Mouse (Mus musculus) hindbrain, embryonic 14.5 days (tissue): ENCODE data around the gene Map1a. TPM values are rescaled to one million over a fixed set of nuclear protein-coding genes. Genes with fewer than 3 reads are reported as not detected.
A peak's percentile ranks its signal among the peaks of the same experiment; 100 is the strongest.

Experiments
- ATAC-seq: fragments of 200-750 bp; cut with Nextera tagmentation; 2 replicates; pipeline ENCODE4 v1.8.0; 2017; ENCODE audit warnings: moderate number of reproducible peaks, mild to moderate bottlenecking, moderate TSS enrichment, moderate library complexity; ENCODE audit not compliant: low FRiP score
- DNase-seq: peaks from one replicate; pipeline ENCODE4 v3.0.0-alpha.2; 2015; ENCODE audit warnings: low spot score
- H3K27ac ChIP-seq: fragments of 300-500 bp; sonication (generic); 2 replicates; pipeline ENCODE4 v1.5.1; 2014; ENCODE audit warnings: mild to moderate bottlenecking, moderate library complexity
- H3K27me3 ChIP-seq: fragments of 300-500 bp; sonication (generic); 2 replicates; pipeline ENCODE4 v1.6.1; 2014; ENCODE audit warnings: mild to moderate bottlenecking, low read length, mixed read lengths; ENCODE audit not compliant: control insufficient read depth, insufficient read depth
- H3K36me3 ChIP-seq: fragments of 300-500 bp; sonication (generic); replicated peaks from 2 replicates; pipeline ENCODE4 v1.6.1; 2014; ENCODE audit not compliant: control insufficient read depth, insufficient read depth
- H3K4me1 ChIP-seq: fragments of 300-500 bp; sonication (generic); replicated peaks from 2 replicates; pipeline ENCODE4 v1.6.1; 2014; ENCODE audit warnings: antibody characterized with exemption, low read length, mixed read lengths; ENCODE audit not compliant: control insufficient read depth, insufficient read depth
- H3K4me2 ChIP-seq: fragments of 300-500 bp; sonication (generic); replicated peaks from 2 replicates; pipeline ENCODE4 v1.6.1; 2014; ENCODE audit warnings: mild to moderate bottlenecking, moderate library complexity
- H3K4me3 ChIP-seq: fragments of 300-500 bp; sonication (generic); replicated peaks from 2 replicates; pipeline ENCODE4 v1.5.1; 2014; ENCODE audit warnings: mild to moderate bottlenecking, low read length
- H3K9ac ChIP-seq: fragments of 300-500 bp; sonication (generic); 2 replicates; pipeline ENCODE4 v1.6.1; 2014
- H3K9me3 ChIP-seq: fragments of 300-500 bp; sonication (generic); 2 replicates; pipeline ENCODE4 v1.6.1; 2016; ENCODE audit warnings: low read length; ENCODE audit not compliant: control insufficient read depth
- whole genome bisulfite sequencing: fragments of 180-500 bp; shearing (Covaris S2); extraction: QIAGEN DNeasy Blood & Tissue Kit; methylation state at CpG from one replicate; pipeline ENCODE4 v1.1.7; 2014; 5-methylcytosine and 5-hydroxymethylcytosine counted together
- polyA plus RNA-seq: library from polyadenylated mRNA; unstranded; fragments of >200 nt; fragmentation: Nextera tagmentation; extraction: Ambion mirVana; gene quantifications from 2 replicates; pipeline ENCODE4 v1.2.1, GENCODE M21; 2014

The Map1a gene
- polyA plus RNA-seq, 1 experiment from 2014 or later = 50.1 TPM

- Histone ChIP-seq H3K4me3 (peak overlapping the region; percentile 60), H3K4me1 (peaks cover 42% of the 10 kb centered on the region), H3K4me2 (peak overlapping the region; percentile 75), H3K9me3 (no peaks in the 10 kb centered on the region), H3K9ac (peak overlapping the region; percentile 62), H3K36me3 (no peaks in the 10 kb centered on the region), H3K27ac (peak overlapping the region; percentile 91; the same call in 1 of the 2 replicates), H3K27me3 (no peaks in the 10 kb centered on the region)
- DNase-seq (no peak), ATAC-seq (peak; percentile 66)
- WGBS = 3% methylated on average over 36 of the region's 36 CpGs
These were observed 535 bp downstream of the Map1a start for GRCm38 (mm10) chr2:121289730-121290540.

DNA sequence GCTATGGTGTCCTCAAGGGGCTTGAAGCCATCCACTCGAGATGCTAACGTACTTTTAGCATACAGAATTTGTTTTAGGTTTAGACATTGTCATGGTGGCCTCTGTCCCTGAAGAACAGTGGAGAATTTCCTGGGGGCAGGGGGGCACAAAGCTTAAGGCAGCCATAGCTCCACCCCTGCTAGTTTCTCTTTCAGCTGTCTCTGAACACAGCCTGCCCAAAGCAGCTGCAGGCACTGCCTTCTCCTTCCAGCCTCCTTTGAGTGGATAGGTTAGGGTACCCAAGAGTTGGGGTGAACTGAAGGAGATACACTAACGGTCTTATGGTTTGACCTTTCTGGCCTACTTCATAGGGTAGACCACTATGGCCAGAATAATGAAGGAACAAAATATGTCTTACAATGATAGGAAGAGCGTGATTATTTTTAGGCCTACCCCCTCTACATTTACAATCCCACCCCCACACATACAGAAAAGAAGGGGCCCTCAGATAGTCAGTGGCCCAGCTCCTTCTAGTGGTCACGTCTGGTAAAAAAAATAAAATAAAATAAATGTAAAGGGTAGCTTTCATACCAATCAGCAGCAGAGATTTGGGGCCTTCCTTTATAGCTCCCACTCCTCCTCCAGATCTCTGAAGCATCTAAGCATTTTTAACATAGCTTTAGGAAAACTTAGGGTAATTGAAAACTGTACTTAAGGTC, 3.1 kb downstream of the Map1a start:
- no peak overlapping the region for H3K4me2 ChIP-seq
- no peak overlapping the region for H3K4me3 ChIP-seq
- H3K36me3 ChIP-seq = no peaks in the 10 kb centered on the region
- no peaks in the 10 kb centered on the region for H3K9me3 ChIP-seq
- peaks cover 53% of the 10 kb centered on the region for H3K4me1 ChIP-seq
- 70% methylated on average over 5 of the region's 5 CpGs for WGBS
- DNase-seq = no peak
- no peak overlapping the region for H3K9ac ChIP-seq
- no peak overlapping the region for H3K27ac ChIP-seq
- no peak for ATAC-seq
- H3K27me3 ChIP-seq = no peaks in the 10 kb centered on the region

DNA sequence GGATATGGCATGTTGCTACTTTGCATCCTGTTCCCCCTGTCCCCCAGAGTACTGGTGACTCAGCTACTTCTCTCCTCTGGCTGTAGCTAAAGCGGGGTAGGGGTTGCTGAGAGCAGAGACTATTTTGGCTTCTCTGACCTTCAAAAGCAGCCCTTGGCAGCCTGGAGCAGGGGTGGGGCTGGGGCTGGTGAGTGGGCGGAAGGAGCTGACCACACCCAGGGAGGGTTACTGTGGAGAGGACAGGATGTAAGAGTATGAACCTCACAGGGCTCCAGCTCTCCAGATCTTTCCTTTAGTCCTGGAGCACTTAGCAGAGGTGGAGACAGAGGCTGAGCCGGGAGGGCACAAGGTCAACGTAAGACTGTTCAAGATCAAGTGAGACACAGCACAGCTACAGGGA, 4.8 kb downstream of the Map1a start:
- Histone ChIP-seq H3K27ac (peak overlapping the region; percentile 81), H3K36me3 (peaks cover 2% of the 10 kb centered on the region), H3K4me1 (peaks cover 47% of the 10 kb centered on the region), H3K9me3 (no peaks in the 10 kb centered on the region), H3K4me3 (peak overlapping the region; percentile 50; the same call in 1 of the 2 replicates), H3K9ac (peak overlapping the region; percentile 64), H3K4me2 (peak overlapping the region; percentile 68), H3K27me3 (no peaks in the 10 kb centered on the region)
- ATAC-seq = no peak
- no peak for DNase-seq
- 30% methylated on average over 4 of the region's 4 CpGs for WGBS

DNA sequence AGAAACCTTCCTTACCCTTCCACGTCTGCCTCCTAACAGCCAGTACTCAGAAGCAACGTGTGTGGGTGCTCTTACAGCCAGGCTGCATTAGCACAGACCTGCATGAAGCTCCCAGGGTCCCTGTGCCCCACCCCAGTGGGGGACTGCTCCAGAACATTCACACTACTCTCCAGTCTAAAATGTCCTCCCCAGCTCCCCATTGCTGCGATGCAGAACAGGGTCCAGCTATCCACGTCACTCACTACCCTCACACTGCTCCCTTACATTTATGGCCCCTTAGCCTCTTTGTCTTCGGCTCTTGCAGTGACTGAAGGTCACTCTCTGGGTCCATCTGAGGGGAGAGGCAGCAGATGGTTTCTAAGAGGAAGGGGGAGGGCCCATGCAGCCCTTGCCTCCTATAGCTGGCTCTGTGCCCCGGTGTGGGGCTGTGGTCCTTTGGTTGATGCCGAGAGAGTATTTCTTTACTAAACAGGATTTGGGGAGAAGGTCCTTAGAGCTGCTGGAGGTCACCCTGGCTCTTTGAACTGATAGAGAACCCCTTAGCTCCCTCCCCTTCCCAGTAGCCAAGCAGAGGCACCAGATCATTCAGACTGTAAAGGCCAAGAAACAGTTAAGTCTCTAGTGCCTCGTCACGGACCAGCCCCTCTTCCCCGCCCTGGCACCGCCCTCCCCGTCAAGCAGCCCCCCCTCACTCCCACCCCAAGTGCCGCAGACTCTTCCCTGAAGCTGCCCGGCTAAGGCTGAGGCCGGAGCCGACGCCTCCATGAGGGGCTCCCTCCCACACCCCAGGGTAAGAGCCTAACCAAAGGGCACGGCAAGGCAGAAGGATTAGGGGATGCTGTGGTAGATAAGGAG, 5.6 kb downstream of the Map1a start:
- DNase-seq (peak; percentile 64), ATAC-seq (peak; percentile 86)
- Histone ChIP-seq H3K27ac (peak overlapping the region; percentile 81), H3K4me3 (peak overlapping the region; percentile 50), H3K9me3 (no peaks in the 10 kb centered on the region), H3K27me3 (no peaks in the 10 kb centered on the region), H3K4me1 (peaks cover 45% of the 10 kb centered on the region), H3K4me2 (peak overlapping the region; percentile 68), H3K9ac (peak overlapping the region; percentile 64), H3K36me3 (peaks cover 10% of the 10 kb centered on the region)
- 0% methylated on average over 18 of the region's 18 CpGs for WGBS

- Histone ChIP-seq H3K9ac (peak overlapping the region; percentile 64), H3K4me1 (peaks cover 37% of the 10 kb centered on the region), H3K27me3 (no peaks in the 10 kb centered on the region), H3K4me3 (peak overlapping the region; percentile 50), H3K27ac (peak overlapping the region; percentile 81), H3K36me3 (peaks cover 19% of the 10 kb centered on the region), H3K4me2 (peak overlapping the region; percentile 68), H3K9me3 (no peaks in the 10 kb centered on the region)
- DNase-seq (peak; percentile 64), ATAC-seq (peak; percentile 56)
- WGBS = under 1% methylated on average over 15 of the region's 15 CpGs
These were observed 6.5 kb downstream of the Map1a start for GRCm38 (mm10) chr2:121295608-121296571.

DNA sequence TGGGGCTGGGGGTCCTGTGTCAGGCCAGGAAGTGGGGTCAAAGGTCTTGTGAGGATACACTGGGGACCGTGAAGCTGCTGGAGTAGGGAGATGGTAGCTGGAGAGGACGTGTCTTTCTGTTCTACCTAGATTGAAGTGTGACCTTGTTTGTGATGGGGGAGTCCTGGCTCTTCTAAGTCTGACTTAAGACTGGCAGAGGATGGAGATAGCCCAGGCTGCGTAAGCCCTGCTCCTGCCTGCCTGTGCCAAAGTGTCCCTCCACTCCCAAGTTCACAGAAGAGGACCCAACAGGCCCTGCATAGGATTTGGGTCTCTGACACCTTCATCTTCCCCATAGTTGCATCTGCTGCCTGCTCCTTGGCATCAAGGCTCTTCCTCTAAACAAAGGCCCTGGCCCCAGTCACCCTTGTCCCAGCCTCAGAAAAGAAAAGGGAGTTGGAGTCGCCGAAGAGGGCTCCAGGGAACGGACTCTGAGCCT, 7.4 kb downstream of the Map1a start:
- H3K9me3 ChIP-seq = no peaks in the 10 kb centered on the region
- H3K9ac ChIP-seq = peak overlapping the region; percentile 64
- H3K4me1 ChIP-seq = peaks cover 37% of the 10 kb centered on the region
- H3K4me2 ChIP-seq = peak overlapping the region; percentile 68
- 7% methylated on average over 6 of the region's 6 CpGs for WGBS
- DNase-seq (no peak), ATAC-seq (no peak)
- H3K4me3 ChIP-seq = peak overlapping the region; percentile 50
- H3K36me3 ChIP-seq = peaks cover 28% of the 10 kb centered on the region
- no peaks in the 10 kb centered on the region for H3K27me3 ChIP-seq
- peak overlapping the region; percentile 81 for H3K27ac ChIP-seq

DNA sequence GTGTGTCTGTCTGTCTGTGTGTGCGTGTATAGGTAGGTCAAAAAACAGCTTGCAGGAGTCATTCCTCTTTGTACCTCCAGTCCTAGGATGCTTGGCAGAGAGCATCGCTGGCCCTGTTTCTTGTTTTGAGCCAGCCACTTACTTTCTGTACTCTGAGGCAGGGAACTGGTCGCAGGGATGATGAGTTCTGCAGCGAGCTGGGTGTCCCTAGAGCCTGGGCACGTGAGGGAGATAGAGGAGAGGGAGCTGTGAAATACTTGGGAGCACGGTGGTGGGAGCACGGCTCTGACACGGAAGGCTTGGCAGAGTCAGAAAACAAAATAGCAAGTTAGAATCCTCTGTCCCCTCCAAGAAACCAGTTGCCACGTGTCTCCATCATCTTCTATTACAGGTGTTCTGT, 8.3 kb downstream of the Map1a start:
- no peak for DNase-seq
- H3K9me3 ChIP-seq = no peaks in the 10 kb centered on the region
- H3K4me2 ChIP-seq = peak overlapping the region; percentile 68
- peaks cover 37% of the 10 kb centered on the region for H3K36me3 ChIP-seq
- no peak for ATAC-seq
- peak overlapping the region; percentile 64; the same call in 1 of the 2 replicates for H3K9ac ChIP-seq
- no peaks in the 10 kb centered on the region for H3K27me3 ChIP-seq
- peak overlapping the region; percentile 50; the same call in 1 of the 2 replicates for H3K4me3 ChIP-seq
- 0 out of 2 replicates have a peak overlapping the region, but pooled peaks have one; percentile 81 for H3K27ac ChIP-seq
- peaks cover 37% of the 10 kb centered on the region for H3K4me1 ChIP-seq
- WGBS = 9% methylated on average over 9 of the region's 9 CpGs

GRCm38 (mm10) chr2:121298131-121298530, 8.7 kb downstream of the Map1a start:
- H3K4me2 ChIP-seq = peak overlapping the region; percentile 68
- H3K4me3 ChIP-seq = peak overlapping the region; percentile 50; the same call in 1 of the 2 replicates
- no peaks in the 10 kb centered on the region for H3K9me3 ChIP-seq
- H3K9ac ChIP-seq = peak overlapping the region; percentile 64; the same call in 1 of the 2 replicates
- H3K36me3 ChIP-seq = peaks cover 42% of the 10 kb centered on the region
- peaks cover 37% of the 10 kb centered on the region for H3K4me1 ChIP-seq
- WGBS = 5% methylated on average over 7 of the region's 8 CpGs
- DNase-seq = no peak
- H3K27ac ChIP-seq = no peak overlapping the region
- no peak for ATAC-seq
- no peaks in the 10 kb centered on the region for H3K27me3 ChIP-seq
